Mouse (Mus musculus) layer of hippocampus, adult 11-12 months (tissue): ENCODE measurements around the gene Acot6.
A peak's percentile ranks its signal among the peaks of the same experiment; 100 is the strongest.
"Not testable (repeated sequence)": the region's sequence is repeated elsewhere in the genome, so short reads cannot be mapped to it uniquely, and the experiment has no call there.

Source experiments
- DNase-seq: peaks from one replicate; pipeline ENCODE4 v3.0.0; 2022; ENCODE audit warnings: low spot score

Acot6 gene

GRCm38 (mm10) chr12:84100604-84101492, at the start of gene Acot6:
Gene Acot6 (plus strand): TSS chr12:84100654.
- DNase-seq: peak; percentile 37

- DNase-seq: not testable (repeated sequence)
These were observed 49.7 kb upstream of the Acot6 start for GRCm38 (mm10) chr12:84050744-84051143.

DNA sequence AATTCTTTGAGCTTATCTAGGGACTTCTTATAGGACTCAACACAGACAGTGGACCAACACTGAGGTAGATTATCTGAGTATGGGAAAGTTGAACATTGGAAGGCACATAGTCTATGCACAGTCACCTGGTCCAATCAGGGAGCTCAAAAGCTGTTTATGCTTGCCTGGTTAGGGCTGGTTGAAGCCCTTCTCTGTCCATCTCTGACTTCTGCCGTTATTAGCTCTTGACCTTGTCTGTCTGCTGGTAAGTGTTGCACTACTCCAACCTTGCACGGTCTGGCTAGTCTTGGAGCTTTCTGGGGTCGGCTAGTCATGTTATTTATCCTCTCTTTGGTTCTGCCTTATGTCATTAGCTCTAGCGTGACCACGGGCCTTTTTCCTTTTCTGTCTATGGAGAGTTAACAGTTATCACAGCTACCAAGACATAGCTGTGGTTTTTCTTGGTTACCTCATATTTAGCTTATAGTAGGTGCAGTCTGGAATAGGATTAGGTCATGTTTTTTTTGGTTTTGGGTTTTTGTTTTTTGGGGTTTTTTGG, 48.4 kb upstream of the Acot6 start, which contains the start of gene Acot3:
TSS of gene Acot3 (plus strand) at position 208 of the 538 bp plus-strand sequence.
- no peak for DNase-seq

DNA sequence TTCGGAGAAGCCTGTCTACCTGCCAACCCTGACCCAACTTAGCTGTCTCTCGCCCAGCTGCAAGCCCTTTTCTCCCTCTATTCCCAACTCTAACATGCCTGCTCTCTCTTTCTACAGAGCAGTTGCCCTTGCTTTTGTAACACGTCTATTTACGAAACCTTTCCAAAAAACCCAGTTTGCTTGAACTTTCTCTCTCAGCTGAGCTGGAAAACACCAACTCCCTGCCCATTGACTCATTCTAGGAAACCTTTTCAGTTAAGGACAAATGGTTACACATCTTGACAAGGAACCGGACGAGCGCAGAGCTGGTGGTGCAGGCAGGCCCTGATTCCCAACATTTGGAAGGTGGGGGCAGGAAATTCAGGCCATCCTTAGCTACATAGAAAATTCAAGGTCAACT, 47.8 kb upstream of the Acot6 start:
- DNase-seq: no peak

DNA sequence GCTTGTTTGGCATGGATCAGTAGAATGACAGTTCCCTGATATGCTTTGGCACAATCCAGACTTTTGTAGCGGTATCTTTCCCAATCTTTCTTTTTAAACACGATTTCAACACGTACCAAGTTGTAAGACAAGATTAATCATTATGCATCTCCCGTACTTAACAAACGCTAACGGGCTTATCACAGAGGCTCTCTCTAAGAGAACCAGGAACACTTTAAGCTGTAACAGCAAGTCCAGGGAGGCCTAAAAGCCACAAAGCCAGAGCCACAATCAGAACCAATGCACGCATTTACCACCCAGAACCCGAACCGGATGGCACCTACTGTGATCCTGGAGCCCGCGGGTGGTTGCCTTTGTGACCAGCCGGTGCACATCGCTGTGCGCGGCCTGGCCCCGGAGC, 47.3 kb upstream of the Acot6 start:
- DNase-seq: no peak

- no peak for DNase-seq
These were observed 46.6 kb upstream of the Acot6 start for GRCm38 (mm10) chr12:84053679-84054391.

DNA sequence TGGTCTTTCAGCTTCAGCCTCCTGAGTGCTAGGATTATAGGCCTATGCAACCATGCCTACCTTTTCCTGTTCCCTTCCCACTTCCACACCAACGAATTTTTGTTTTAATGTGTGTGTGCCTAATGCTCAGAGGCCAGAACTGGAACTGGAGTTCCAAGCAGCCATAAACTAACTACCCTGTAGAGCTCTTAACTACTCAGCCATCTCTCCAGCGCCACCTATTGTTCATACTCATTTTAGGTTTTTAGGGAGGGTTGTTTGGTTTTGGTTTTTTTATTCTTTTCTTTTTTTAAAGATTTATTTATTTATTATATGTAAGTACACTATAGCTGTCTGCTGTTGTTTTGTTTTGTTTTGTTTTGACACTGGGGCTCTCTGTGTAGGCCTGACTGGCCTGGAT, 39.5 kb upstream of the Acot6 start:
- no peak for DNase-seq

- DNase-seq: no peak
These were observed 38.1 kb upstream of the Acot6 start for GRCm38 (mm10) chr12:84062336-84062735.

- no peak for DNase-seq
These were observed 37.2 kb upstream of the Acot6 start for GRCm38 (mm10) chr12:84063228-84063627.

- no peak for DNase-seq
These were observed 36.6 kb upstream of the Acot6 start for GRCm38 (mm10) chr12:84063833-84064232.

GRCm38 (mm10) chr12:84064621-84065020, 35.8 kb upstream of the Acot6 start:
- DNase-seq: no peak

GRCm38 (mm10) chr12:84067752-84068151, 32.7 kb upstream of the Acot6 start:
- DNase-seq: no peak

DNA sequence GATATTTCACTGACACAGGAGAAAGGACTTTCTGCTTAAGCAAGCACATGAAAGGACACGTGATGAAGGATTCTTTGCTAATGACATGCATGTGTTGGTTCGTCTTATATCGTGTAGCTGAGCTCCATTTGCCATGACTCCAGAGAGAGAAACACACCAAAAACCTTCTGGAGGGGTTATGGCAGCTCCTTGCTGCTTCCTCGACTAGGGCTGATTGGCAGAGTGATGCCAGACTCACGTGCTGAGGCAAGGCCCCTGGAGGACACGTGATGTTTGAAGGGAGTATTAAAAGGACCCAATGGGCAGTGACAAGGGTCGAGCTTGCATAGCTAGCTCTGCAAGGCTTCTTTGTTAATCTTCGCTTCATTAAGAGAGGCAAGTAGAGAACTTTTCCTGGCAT, 32.2 kb upstream of the Acot6 start:
- no peak for DNase-seq

GRCm38 (mm10) chr12:84068986-84069385, 31.5 kb upstream of the Acot6 start, which contains the start of gene Acot5:
Gene Acot5 (plus strand): TSS chr12:84069325.
- no peak for DNase-seq

DNA sequence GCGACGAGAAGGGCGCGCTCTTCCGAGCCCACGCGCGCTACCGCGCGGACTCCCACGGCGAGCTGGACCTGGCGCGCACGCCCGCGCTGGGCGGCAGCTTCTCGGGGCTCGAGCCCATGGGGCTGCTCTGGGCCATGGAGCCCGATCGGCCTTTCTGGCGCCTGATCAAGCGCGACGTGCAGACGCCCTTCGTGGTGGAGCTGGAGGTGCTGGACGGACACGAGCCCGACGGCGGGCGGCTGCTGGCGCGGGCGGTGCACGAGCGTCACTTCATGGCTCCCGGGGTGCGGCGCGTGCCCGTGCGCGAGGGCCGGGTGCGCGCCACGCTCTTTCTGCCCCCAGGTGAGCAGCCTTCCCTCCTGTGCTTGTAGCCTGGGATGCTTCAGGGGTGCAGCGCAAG, 30.9 kb upstream of the Acot6 start:
- peak; percentile 36 for DNase-seq

- peak; percentile 54 for DNase-seq
These were observed 28.8 kb upstream of the Acot6 start for GRCm38 (mm10) chr12:84071696-84072095.

DNA sequence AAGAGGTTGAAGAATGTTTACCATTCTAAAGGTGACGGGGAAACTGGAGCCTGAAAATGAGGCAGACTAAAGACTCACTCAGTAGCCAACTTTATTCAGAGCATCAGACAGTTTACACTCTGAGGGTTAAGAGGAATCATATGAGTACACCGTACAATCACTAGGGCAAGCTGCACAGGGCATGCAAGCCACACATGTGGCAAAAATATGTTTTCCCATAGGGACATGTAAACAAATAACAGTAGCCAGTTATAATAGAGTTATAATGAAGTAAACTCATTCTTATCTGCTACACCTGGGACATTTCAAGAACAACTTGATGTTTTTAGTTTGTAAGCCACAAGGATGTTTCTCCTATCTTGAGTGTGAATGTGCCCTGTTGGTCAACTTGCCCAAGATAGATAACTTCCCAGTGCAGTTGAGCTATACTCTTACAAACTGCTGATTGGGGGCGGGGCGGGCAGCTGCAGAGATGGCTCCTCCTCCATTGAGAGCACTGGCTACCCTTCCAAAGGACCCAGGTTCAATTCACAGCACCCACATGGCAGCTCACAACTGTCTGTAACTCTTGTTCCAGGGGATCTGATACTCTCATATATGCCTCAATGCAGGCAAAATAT, 23.0 kb upstream of the Acot6 start:
- no peak for DNase-seq

- no peak for DNase-seq
These were observed 16.6 kb upstream of the Acot6 start for GRCm38 (mm10) chr12:84083842-84084241.

- no peak for DNase-seq
These were observed 15.9 kb upstream of the Acot6 start for GRCm38 (mm10) chr12:84084581-84084980.

- DNase-seq: not testable (repeated sequence)
These were observed 5.8 kb upstream of the Acot6 start for GRCm38 (mm10) chr12:84094666-84095065.

DNA sequence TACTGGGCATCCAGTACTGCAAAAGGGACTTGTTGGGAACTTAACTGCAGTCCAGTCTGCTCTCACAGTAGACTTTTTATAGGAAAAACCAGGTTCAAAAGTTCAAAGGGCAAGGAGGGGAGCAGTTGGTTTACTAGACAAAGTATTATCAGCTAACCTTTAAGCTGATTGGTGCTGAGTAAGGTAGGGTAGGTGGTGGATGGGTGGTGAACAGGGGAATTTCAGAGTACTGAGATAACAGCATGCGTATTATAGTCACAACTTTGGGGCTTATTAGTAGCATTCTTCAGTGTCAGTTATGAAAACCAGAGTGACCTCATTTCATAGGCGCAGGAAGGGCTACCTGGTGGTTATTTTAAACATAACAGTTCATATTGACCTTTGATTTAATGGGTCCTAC, 849 bp upstream of the Acot6 start:
- no peak for DNase-seq

- DNase-seq: no peak
These were observed 383 bp upstream of the Acot6 start for GRCm38 (mm10) chr12:84100071-84100470.
